ENCODE assay signal across 28 mouse cellular contexts in genomic region chr5:77131879-77132278, GRCm38 (mm10). TPM values are rescaled to one million over a fixed set of nuclear protein-coding genes. Genes with fewer than 3 reads are reported as not detected.
DNase-seq lines count a peak whose midpoint lies in the region; ATAC-seq and TF ChIP-seq lines count a peak whose summit lies in the region.
"Had no signal": no experiment of that assay in that cellular context is flagged by ENCODE, and none has a peak within 500 bp of the region (broad histone marks: within the 10 kb centered on the region; RNA-seq: fewer than 3 reads in every experiment).

No protein-coding gene starts in this region.

- H3K9ac ChIP-seq in heart, adult 2 months (ENCODE audit: low read depth, low read length) = no peak overlapping the region
- no peak overlapping the region for H3K9ac ChIP-seq in heart, embryonic 13.5 days
- no peak overlapping the region for H3K9ac ChIP-seq in heart, embryonic 16.5 days (ENCODE audit: low read length)
- H3K9ac ChIP-seq in liver, embryonic 16.5 days (ENCODE audit: low read depth, low read length) = no peak overlapping the region
- no peak overlapping the region for H3K9ac ChIP-seq in liver, embryonic 12.5 days
- H3K9ac ChIP-seq: embryonic facial prominence, embryonic 13.5 days; forebrain, embryonic 12.5 days; forebrain, embryonic 15.5 days; hindbrain, embryonic 14.5 days had no signal

- H3K27ac ChIP-seq in heart, adult 2 months = peak overlapping the region; percentile 86
- peak overlapping the region; percentile 96 for H3K27ac ChIP-seq in heart, embryonic 13.5 days (replicated peaks)
- H3K27ac ChIP-seq in heart, embryonic 16.5 days (ENCODE audit: low read length) = peak overlapping the region; percentile 98
- H3K27ac ChIP-seq in liver, embryonic 16.5 days (ENCODE audit: low read length) = no peak overlapping the region
- H3K27ac ChIP-seq in liver, embryonic 12.5 days = no peak overlapping the region
- H3K27ac ChIP-seq: embryonic facial prominence, embryonic 10.5 days; embryonic facial prominence, embryonic 13.5 days; forebrain, embryonic 12.5 days; forebrain, embryonic 15.5 days; hindbrain, embryonic 14.5 days; hindbrain, postnatal 0 days had no signal

- no peaks in the 10 kb centered on the region for H3K27me3 ChIP-seq in heart, adult 2 months (ENCODE audit: control insufficient read depth, insufficient read depth, low read length)
- no peaks in the 10 kb centered on the region for H3K27me3 ChIP-seq in heart, embryonic 13.5 days (replicated peaks)
- no peaks in the 10 kb centered on the region for H3K27me3 ChIP-seq in heart, embryonic 16.5 days (ENCODE audit: control insufficient read depth, insufficient read depth, low read length)
- H3K27me3 ChIP-seq in liver, embryonic 16.5 days (ENCODE audit: control insufficient read depth, insufficient read depth, low read depth, low read length) = no peaks in the 10 kb centered on the region
- no peaks in the 10 kb centered on the region for H3K27me3 ChIP-seq in liver, embryonic 12.5 days (replicated peaks)
- H3K27me3 ChIP-seq: embryonic facial prominence, embryonic 13.5 days; forebrain, embryonic 15.5 days had no signal

- H3K4me2 ChIP-seq in heart, embryonic 13.5 days = no peak overlapping the region
- no peak overlapping the region for H3K4me2 ChIP-seq in heart, embryonic 16.5 days (ENCODE audit: low read depth, low read length)
- H3K4me2 ChIP-seq in liver, embryonic 16.5 days (ENCODE audit: low read depth, low read length) = no peak overlapping the region
- H3K4me2 ChIP-seq in liver, embryonic 12.5 days = no peak overlapping the region
- H3K4me2 ChIP-seq: embryonic facial prominence, embryonic 13.5 days; forebrain, embryonic 12.5 days; forebrain, embryonic 15.5 days; hindbrain, embryonic 14.5 days had no signal

- no peaks in the 10 kb centered on the region for H3K36me3 ChIP-seq in heart, adult 2 months (ENCODE audit: control insufficient read depth, insufficient read depth, low read length)
- H3K36me3 ChIP-seq in heart, embryonic 13.5 days = no peaks in the 10 kb centered on the region
- H3K36me3 ChIP-seq in heart, embryonic 16.5 days (ENCODE audit: control insufficient read depth, insufficient read depth) = 0 out of 2 replicates have a peak, but pooled peaks cover 3% of the 10 kb centered on the region
- no peaks in the 10 kb centered on the region for H3K36me3 ChIP-seq in liver, embryonic 16.5 days (ENCODE audit: control insufficient read depth, insufficient read depth)
- no peaks in the 10 kb centered on the region for H3K36me3 ChIP-seq in liver, embryonic 12.5 days
- H3K36me3 ChIP-seq: embryonic facial prominence, embryonic 10.5 days; embryonic facial prominence, embryonic 13.5 days; forebrain, embryonic 12.5 days; forebrain, embryonic 15.5 days had no signal

- WGBS in heart, adult 2 months = 92% methylated on average over 8 of the region's 8 CpGs
- 81% methylated on average over 8 of the region's 8 CpGs for WGBS in heart, embryonic 13.5 days
- 93% methylated on average over 8 of the region's 8 CpGs for WGBS in heart, embryonic 16.5 days
- WGBS in liver, embryonic 16.5 days (ENCODE audit: insufficient replicate concordance) = 67% methylated on average over 8 of the region's 8 CpGs
- 76% methylated on average over 8 of the region's 8 CpGs for WGBS in liver, embryonic 12.5 days (ENCODE audit: insufficient replicate concordance)

- no peak for DNase-seq in heart, adult 2 months
- no peak for DNase-seq in heart, postnatal 25 days (ENCODE audit: low spot score)
- DNase-seq in heart, adult 18-20 months = no peak
- no peak for DNase-seq in heart, adult 9 months (ENCODE audit: low spot score in 2 of 2)
- DNase-seq: adrenal gland, adult 8-10 months; adrenal gland, postnatal 25 days; cerebellum, adult 11-12 months; cerebellum, adult 8-10 months; cerebellum, postnatal 10 days; cerebellum, postnatal 36 days; embryo, embryonic 11 days; gastrocnemius, postnatal 25 days; heart, postnatal 4 days; kidney, adult 18-20 months had no signal

- no peak for ATAC-seq in heart, embryonic 13.5 days (ENCODE audit: extremely low read depth, insufficient number of reproducible peaks, low FRiP score, low TSS enrichment)
- no peak for ATAC-seq in heart, embryonic 16.5 days (replicated peaks; ENCODE audit: extremely low read depth, insufficient read depth, low FRiP score)
- ATAC-seq in liver, embryonic 16.5 days (ENCODE audit: low read depth) = peak; percentile 19; the same call in 1 of the 2 replicates
- no peak for ATAC-seq in liver, embryonic 12.5 days
- ATAC-seq: activated CD4-positive, CD25-positive, alpha-beta regulatory T cell, adult 4 months; forebrain, embryonic 15.5 days; hindbrain, postnatal 0 days; inflammation-experienced regulatory T-cells, adult 6 months; intestine, embryonic 16.5 days had no signal

- intact Hi-C loops in heart, adult 2 months (cut with DNase I) = no loop called here
- intact Hi-C loops in heart, postnatal 25 days (cut with DNase I) = no loop called here

- no peak for TF ChIP-seq EP300 in heart, adult 2 months (IDR thresholded peaks at IDR 0.05; ENCODE audit: insufficient read depth, low read depth, low read length)

- H3K9me3 ChIP-seq in heart, embryonic 13.5 days = peaks cover 8% of the 10 kb centered on the region; the same call in 1 of the 2 replicates
- peaks cover 9% of the 10 kb centered on the region for H3K9me3 ChIP-seq in heart, embryonic 16.5 days (replicated peaks; ENCODE audit: control insufficient read depth, low read length)
- no peaks in the 10 kb centered on the region for H3K9me3 ChIP-seq in liver, embryonic 16.5 days (replicated peaks; ENCODE audit: control insufficient read depth, low read length)
- no peaks in the 10 kb centered on the region for H3K9me3 ChIP-seq in liver, embryonic 12.5 days (replicated peaks)
- H3K9me3 ChIP-seq: embryonic facial prominence, embryonic 13.5 days; forebrain, embryonic 15.5 days had no signal

- no peak for TF ChIP-seq CTCF in heart, adult 2 months (IDR thresholded peaks at IDR 0.05)

- peaks cover 9% of the 10 kb centered on the region; the same call in 1 of the 2 replicates for H3K4me1 ChIP-seq in heart, adult 2 months (ENCODE audit: control insufficient read depth, insufficient read depth, low read length)
- peaks cover 65% of the 10 kb centered on the region for H3K4me1 ChIP-seq in heart, embryonic 13.5 days
- H3K4me1 ChIP-seq in heart, embryonic 16.5 days (ENCODE audit: control insufficient read depth, insufficient read depth, low read length) = peaks cover 45% of the 10 kb centered on the region
- peaks cover 10% of the 10 kb centered on the region for H3K4me1 ChIP-seq in liver, embryonic 16.5 days (ENCODE audit: control insufficient read depth, low read depth, low read length)
- H3K4me1 ChIP-seq in liver, embryonic 12.5 days = peaks cover 40% of the 10 kb centered on the region

- TF ChIP-seq POLR2A in heart, adult 2 months (IDR thresholded peaks at IDR 0.05; ENCODE audit: insufficient read depth, low read depth, low read length) = no peak

- peaks cover 2% of the 10 kb centered on the region; the same call in 1 of the 2 replicates for H3K79me2 ChIP-seq in heart, adult 2 months (replicated peaks; ENCODE audit: control insufficient read depth, insufficient read depth, low read length)

- H3K4me3 ChIP-seq in heart, adult 2 months = no peak overlapping the region
- no peak overlapping the region for H3K4me3 ChIP-seq in heart, embryonic 13.5 days
- H3K4me3 ChIP-seq in heart, embryonic 16.5 days (ENCODE audit: low read length) = no peak overlapping the region
- H3K4me3 ChIP-seq in liver, embryonic 16.5 days (ENCODE audit: low read depth, low read length) = no peak overlapping the region
- H3K4me3 ChIP-seq in liver, embryonic 12.5 days = no peak overlapping the region
- H3K4me3 ChIP-seq: embryonic facial prominence, embryonic 10.5 days; embryonic facial prominence, embryonic 13.5 days; erythroblast, embryonic 14.5 days; forebrain, embryonic 12.5 days; forebrain, embryonic 15.5 days had no signal

RNA-seq across cellular contexts. Expression of gene Hopx, which starts 17.0 kb away (rescaled TPM):
- total RNA-seq in heart, adult 2 months (2021) = 100 to 1,000 TPM; 367 to 385 TPM
- polyA plus RNA-seq in heart, adult 2 months (2012; rRNA removed) = 284 and 285 TPM in 2 replicates
- 100 to 1,000 TPM; 402 to 442 TPM for total RNA-seq in heart, postnatal 25 days (2021)
- polyA plus RNA-seq in heart, embryonic 13.5 days (2015; fragmentation: Nextera tagmentation; extraction: Ambion mirVana) = 12.6 and 16.4 TPM in 2 replicates
- total RNA-seq in heart, adult 18-20 months (2021) = 100 to 1,000 TPM; 417 to 443 TPM
- polyA plus RNA-seq in heart, embryonic 16.5 days (2015; fragmentation: Nextera tagmentation; extraction: Ambion mirVana) = 16.7 and 21.9 TPM in 2 replicates
- 0.13 and 0.25 TPM in 2 replicates for polyA plus RNA-seq in liver, embryonic 16.5 days (2015; fragmentation: Nextera tagmentation; extraction: Ambion mirVana)
- polyA plus RNA-seq in liver, embryonic 12.5 days (2016; fragmentation: Nextera tagmentation; extraction: Ambion mirVana) = 0.19 TPM in 1 of 2 replicates, not detected in the other

Comparison
In these comparisons a context has a peak if more than half of its experiments do, and no peak if none do; other contexts are left out.
1. RNA of gene Hopx, which starts 17.0 kb away (polyA plus RNA-seq): 284 to 285 TPM in heart, adult 2 months; 16.7 to 21.9 TPM in heart, embryonic 16.5 days, 12.6 to 16.4 TPM in heart, embryonic 13.5 days, 0.13 to 0.25 TPM in liver, embryonic 16.5 days and 0.19 TPM in liver, embryonic 12.5 days; every median in the first group is over 10 times any median in the second.
2. H3K27ac ChIP-seq: peak in heart, adult 2 months (single experiment), heart, embryonic 13.5 days (single experiment) and heart, embryonic 16.5 days (single experiment); none in liver, embryonic 16.5 days (single experiment) and liver, embryonic 12.5 days (single experiment).